Mouse (Mus musculus) embryonic facial prominence, embryonic 11.5 days (tissue): ENCODE data around the gene Rad51d. TPM values are rescaled to one million over a fixed set of nuclear protein-coding genes. Genes with fewer than 3 reads are reported as not detected.

Experiments
- ATAC-seq: fragments of 200-750 bp; cut with Nextera tagmentation; replicated peaks from 2 replicates; pipeline ENCODE4 v1.8.0; 2017; ENCODE audit warnings: low read depth; ENCODE audit not compliant: insufficient number of reproducible peaks, low FRiP score, low TSS enrichment
- DNase-seq: peaks from one replicate; pipeline ENCODE4 v3.0.0-alpha.2; 2015; ENCODE audit warnings: low spot score
- H3K27ac ChIP-seq: fragments of 300-500 bp; sonication (generic); replicated peaks from 2 replicates; pipeline ENCODE4 v1.5.1; 2014; ENCODE audit warnings: mild to moderate bottlenecking, low read depth, low read length, control low read depth
- H3K27me3 ChIP-seq: fragments of 300-500 bp; sonication (generic); 2 replicates; pipeline ENCODE4 v1.6.1; 2014; ENCODE audit warnings: mild to moderate bottlenecking, low read length, moderate library complexity, mixed read lengths; ENCODE audit not compliant: control insufficient read depth, insufficient read depth
- H3K36me3 ChIP-seq: fragments of 300-500 bp; sonication (generic); replicated peaks from 2 replicates; pipeline ENCODE4 v1.6.1; 2014; ENCODE audit warnings: low read depth, mild to moderate bottlenecking, low read length, moderate library complexity, mixed read lengths; ENCODE audit not compliant: control insufficient read depth, insufficient read depth
- H3K4me1 ChIP-seq: fragments of 300-500 bp; sonication (generic); 2 replicates; pipeline ENCODE4 v1.6.1; 2014; ENCODE audit warnings: low read length, mixed read lengths; ENCODE audit not compliant: control insufficient read depth, insufficient read depth
- H3K4me2 ChIP-seq: fragments of 300-500 bp; sonication (generic); 2 replicates; pipeline ENCODE4 v1.6.1; 2014; ENCODE audit warnings: low read depth, mild to moderate bottlenecking, control low read depth, low read length, moderate library complexity
- H3K4me3 ChIP-seq: fragments of 300-500 bp; sonication (generic); 2 replicates; pipeline ENCODE4 v1.5.1; 2014; ENCODE audit warnings: low read depth, low read length, control low read depth
- H3K9ac ChIP-seq: fragments of 300-500 bp; sonication (generic); replicated peaks from 2 replicates; pipeline ENCODE4 v1.6.1; 2014; ENCODE audit warnings: mild to moderate bottlenecking, control low read depth, low read length
- H3K9me3 ChIP-seq: fragments of 300-500 bp; sonication (generic); replicated peaks from 2 replicates; pipeline ENCODE4 v1.6.1; 2016; ENCODE audit warnings: mild to moderate bottlenecking, low read length, inconsistent platforms, mixed read lengths; ENCODE audit not compliant: control insufficient read depth
- WGBS: fragments of 180-500 bp; shearing (Covaris S2); extraction: QIAGEN DNeasy Blood & Tissue Kit; methylation state at CpG from one replicate; pipeline ENCODE4 v1.1.7; 2014; 5-methylcytosine and 5-hydroxymethylcytosine counted together
- polyA plus RNA-seq: library from polyadenylated mRNA; unstranded; fragments of >200 nt; fragmentation: Nextera tagmentation; extraction: Ambion mirVana; gene quantifications from 2 replicates; pipeline ENCODE4 v1.2.1, GENCODE M21; 2014

Rad51d gene
- polyA plus RNA-seq, 1 experiment from 2014 or later: 13.4 TPM

DNA sequence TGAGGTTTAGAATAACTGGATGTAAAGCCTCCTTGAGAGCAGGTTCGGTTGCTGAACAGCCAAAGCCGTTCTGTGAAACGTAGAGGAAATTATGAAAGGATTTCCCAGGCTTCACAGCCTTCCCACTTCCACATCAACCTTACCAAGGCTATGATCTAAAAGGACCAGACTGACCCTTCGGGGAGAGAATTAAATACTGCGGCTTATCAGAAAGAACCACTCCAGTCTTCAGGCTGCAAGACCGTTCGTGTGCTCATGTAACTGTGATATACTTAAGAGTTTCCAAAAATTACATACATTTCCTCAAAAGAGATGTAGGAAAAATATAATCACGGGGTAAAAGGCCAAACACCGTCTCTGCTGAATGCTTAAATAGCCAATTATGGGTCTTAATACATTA lies 27.8 kb downstream of the Rad51d start:
- no peak for DNase-seq
- H3K27me3 ChIP-seq: no peaks in the 10 kb centered on the region
- no peak overlapping the region for H3K4me2 ChIP-seq
- no peak overlapping the region for H3K9ac ChIP-seq
- ATAC-seq: no peak
- no peak overlapping the region for H3K4me3 ChIP-seq
- no peaks in the 10 kb centered on the region for H3K36me3 ChIP-seq
- H3K27ac ChIP-seq: no peak overlapping the region
- H3K4me1 ChIP-seq: no peaks in the 10 kb centered on the region
- no peaks in the 10 kb centered on the region for H3K9me3 ChIP-seq
- WGBS: 75% methylated on average over 9 of the region's 9 CpGs

DNA sequence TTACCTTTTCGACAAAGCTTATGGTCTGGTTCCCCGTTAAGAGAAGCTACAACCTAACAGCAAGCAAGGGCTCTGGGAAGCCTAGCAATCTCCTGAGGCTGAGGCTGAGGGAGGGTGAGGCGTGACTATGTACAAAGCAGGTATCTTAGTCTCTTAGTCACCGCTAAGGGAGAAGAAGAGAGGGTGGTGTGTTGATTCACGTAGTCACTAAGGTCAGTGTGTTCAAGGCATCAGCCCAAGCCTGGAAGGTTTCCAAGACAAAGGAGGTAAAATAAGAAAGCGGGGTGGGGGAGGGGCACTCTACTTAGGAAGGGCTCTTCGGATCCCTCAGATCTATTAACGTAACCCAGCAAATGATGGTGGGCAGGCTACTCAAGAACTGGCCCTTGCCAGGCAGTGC lies 28.9 kb downstream of the Rad51d start:
- H3K27me3 ChIP-seq: no peaks in the 10 kb centered on the region
- H3K4me1 ChIP-seq: no peaks in the 10 kb centered on the region
- no peaks in the 10 kb centered on the region for H3K9me3 ChIP-seq
- no peak overlapping the region for H3K4me2 ChIP-seq
- H3K36me3 ChIP-seq: no peaks in the 10 kb centered on the region
- no peak overlapping the region for H3K27ac ChIP-seq
- no peak for DNase-seq
- H3K9ac ChIP-seq: no peak overlapping the region
- WGBS: 64% methylated on average over 8 of the region's 8 CpGs
- no peak for ATAC-seq
- H3K4me3 ChIP-seq: no peak overlapping the region

DNA sequence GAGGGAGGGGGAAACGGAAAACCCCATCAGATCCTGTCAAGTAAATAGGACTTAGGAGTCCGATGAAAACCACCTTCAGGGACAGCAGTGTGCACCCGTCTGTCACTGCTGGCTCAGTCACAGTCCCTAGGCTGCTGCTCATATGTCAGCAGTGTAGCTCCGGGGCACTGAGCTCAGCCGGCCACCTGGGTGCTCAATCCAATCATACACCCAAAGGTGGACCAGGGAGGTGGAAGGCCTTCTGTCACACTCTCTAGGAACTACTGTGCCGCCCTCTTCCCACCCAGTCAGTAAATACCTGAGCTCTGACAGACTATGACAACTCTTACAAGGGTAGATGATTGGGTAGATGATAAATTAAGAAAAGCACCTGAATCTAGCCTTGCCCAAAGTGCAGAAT lies 29.7 kb downstream of the Rad51d start:
- no peaks in the 10 kb centered on the region for H3K36me3 ChIP-seq
- H3K4me1 ChIP-seq: no peaks in the 10 kb centered on the region
- H3K9ac ChIP-seq: no peak overlapping the region
- H3K27ac ChIP-seq: no peak overlapping the region
- H3K4me3 ChIP-seq: no peak overlapping the region
- 84% methylated on average over 6 of the region's 6 CpGs for WGBS
- ATAC-seq (no peak), DNase-seq (no peak)
- no peaks in the 10 kb centered on the region for H3K27me3 ChIP-seq
- no peaks in the 10 kb centered on the region for H3K9me3 ChIP-seq
- no peak overlapping the region for H3K4me2 ChIP-seq

DNA sequence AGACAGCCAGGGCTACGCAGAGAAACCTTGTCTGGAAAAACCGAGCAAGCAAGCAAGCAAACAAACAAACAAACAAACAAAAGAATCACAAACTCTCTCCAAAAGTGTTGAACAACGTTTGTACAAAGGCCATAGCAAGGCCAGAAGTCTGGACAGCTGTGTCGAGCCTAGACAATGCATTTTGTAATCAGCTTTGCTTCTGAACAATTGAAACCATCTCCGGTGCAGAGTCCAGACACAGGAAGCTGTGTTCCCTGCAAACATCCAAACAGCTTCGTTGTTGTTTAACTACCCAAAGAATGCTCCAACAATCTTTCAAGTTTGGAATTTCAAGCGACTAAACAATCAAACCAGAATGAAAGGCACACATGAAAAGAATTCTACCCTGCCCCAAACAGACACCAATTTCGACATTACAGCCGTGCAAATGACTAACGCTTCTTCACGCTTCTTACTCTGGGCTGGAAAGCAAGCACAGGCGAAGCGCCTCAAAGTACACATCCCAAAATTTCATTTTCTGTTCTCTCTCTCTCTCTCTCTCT lies 33.0 kb downstream of the Rad51d start:
- 81% methylated on average over 13 of the region's 13 CpGs for WGBS
- ATAC-seq (no peak), DNase-seq (no peak)
- H3K27me3 ChIP-seq: no peaks in the 10 kb centered on the region
- H3K4me2 ChIP-seq: no peak overlapping the region
- no peaks in the 10 kb centered on the region for H3K4me1 ChIP-seq
- no peak overlapping the region for H3K27ac ChIP-seq
- no peak overlapping the region for H3K4me3 ChIP-seq
- H3K9me3 ChIP-seq: no peaks in the 10 kb centered on the region
- no peaks in the 10 kb centered on the region for H3K36me3 ChIP-seq
- no peak overlapping the region for H3K9ac ChIP-seq

DNA sequence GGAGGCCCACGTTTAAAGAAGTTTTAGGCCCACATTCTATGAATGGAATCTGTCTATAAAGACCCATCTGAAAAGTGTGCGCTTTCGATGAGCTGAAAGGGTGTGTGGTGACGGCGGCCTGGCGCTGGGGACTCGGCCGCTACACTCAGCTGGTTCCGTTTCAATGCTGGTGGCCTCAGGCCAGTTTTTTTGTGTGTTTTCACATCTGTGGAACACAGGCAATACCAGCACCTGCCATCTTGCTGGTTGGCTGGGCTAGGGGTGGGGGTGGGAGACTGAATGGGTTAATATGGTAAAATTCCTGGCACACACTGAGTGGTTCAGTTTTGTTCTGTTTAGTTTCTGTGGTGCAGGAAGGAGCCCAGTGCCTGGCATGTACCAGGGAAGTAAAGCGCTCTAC lies 34.4 kb downstream of the Rad51d start:
- Histone ChIP-seq H3K9me3 (no peaks in the 10 kb centered on the region), H3K4me1 (no peaks in the 10 kb centered on the region), H3K4me2 (no peak overlapping the region), H3K9ac (no peak overlapping the region), H3K27me3 (no peaks in the 10 kb centered on the region), H3K4me3 (no peak overlapping the region), H3K36me3 (no peaks in the 10 kb centered on the region), H3K27ac (no peak overlapping the region)
- WGBS: 76% methylated on average over 10 of the region's 10 CpGs
- DNase-seq (no peak), ATAC-seq (no peak)

DNA sequence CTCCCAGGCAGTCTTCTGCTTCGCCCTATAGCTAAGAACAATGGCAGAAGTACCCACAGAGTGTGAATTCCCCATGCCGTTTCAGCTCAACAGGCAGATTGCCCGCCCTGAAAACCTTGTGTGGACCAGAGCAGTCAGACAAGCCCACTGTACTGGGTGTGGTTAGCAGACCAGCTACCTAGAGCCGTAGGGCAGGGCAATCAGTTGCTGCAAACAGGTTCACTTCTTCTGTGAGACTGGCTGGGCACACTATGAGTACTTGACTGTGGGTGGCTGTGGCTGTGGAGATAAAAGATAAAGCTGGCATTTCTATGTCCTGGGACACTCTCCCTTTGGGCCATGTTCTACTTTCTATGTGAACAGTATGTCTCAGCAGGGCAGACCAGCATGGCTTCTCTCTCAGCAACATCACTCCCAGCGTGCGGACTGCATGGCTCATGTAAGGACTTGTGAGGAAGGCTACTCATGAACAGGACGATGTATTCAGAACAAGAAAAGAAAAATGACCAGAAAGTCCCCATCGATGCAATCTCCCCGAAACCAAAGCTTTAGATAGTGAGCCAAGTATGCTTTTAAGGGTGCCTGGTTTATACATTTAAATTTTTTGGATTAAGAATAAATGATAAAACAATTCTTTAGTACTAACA lies 35.0 kb downstream of the Rad51d start:
- DNase-seq: no peak
- H3K4me1 ChIP-seq: no peaks in the 10 kb centered on the region
- no peak overlapping the region for H3K4me2 ChIP-seq
- no peak overlapping the region for H3K27ac ChIP-seq
- WGBS: 86% methylated on average over 9 of the region's 9 CpGs
- no peaks in the 10 kb centered on the region for H3K27me3 ChIP-seq
- no peak for ATAC-seq
- no peak overlapping the region for H3K4me3 ChIP-seq
- no peaks in the 10 kb centered on the region for H3K36me3 ChIP-seq
- H3K9me3 ChIP-seq: no peaks in the 10 kb centered on the region
- no peak overlapping the region for H3K9ac ChIP-seq

DNA sequence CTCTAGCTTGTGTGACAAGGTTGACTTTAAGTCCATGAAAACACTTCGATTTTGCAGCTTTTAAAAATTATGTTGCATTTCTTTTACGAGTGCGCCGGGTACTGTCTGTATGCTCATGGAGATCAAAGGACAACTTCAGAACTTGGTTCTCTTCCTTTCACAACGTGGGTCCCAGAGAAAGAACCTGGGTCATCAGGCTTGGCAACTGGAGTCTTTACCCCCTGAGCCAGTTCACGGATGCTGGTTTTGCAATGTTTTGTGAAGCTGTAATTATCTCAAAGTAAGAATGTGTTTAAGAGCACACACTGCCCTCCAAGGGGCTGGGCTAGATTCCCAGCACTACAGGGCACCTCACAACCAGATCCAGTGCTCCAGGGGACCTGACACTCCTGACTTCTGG lies 36.3 kb downstream of the Rad51d start:
- Histone ChIP-seq H3K4me1 (no peaks in the 10 kb centered on the region), H3K27ac (no peak overlapping the region), H3K9ac (no peak overlapping the region), H3K36me3 (no peaks in the 10 kb centered on the region), H3K4me3 (no peak overlapping the region), H3K9me3 (no peaks in the 10 kb centered on the region), H3K27me3 (no peaks in the 10 kb centered on the region), H3K4me2 (no peak overlapping the region)
- no peak for ATAC-seq
- DNase-seq: no peak
- WGBS: 81% methylated on average over 6 of the region's 6 CpGs

DNA sequence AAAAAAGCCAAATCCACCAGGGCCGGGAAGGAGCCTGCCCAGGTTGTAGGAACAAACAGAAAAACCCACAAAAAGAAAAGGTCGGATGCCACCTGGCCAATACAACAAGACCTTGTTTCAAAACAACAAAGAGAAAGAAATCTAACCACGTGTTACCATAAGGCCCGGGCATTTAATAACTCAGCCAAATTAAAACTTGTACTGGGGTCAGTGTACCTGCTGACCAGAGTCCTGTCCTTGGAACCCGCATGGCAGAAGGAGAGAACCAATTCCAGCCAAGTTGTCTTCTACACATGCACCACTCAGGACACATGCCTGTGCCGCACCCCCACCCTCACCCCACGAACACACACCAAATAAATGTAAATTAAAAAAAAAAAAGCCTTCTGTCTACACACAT lies 37.5 kb downstream of the Rad51d start:
- Histone ChIP-seq H3K27me3 (no peaks in the 10 kb centered on the region), H3K4me2 (no peak overlapping the region), H3K9me3 (no peaks in the 10 kb centered on the region), H3K4me3 (no peak overlapping the region), H3K27ac (no peak overlapping the region), H3K36me3 (no peaks in the 10 kb centered on the region), H3K9ac (no peak overlapping the region), H3K4me1 (no peaks in the 10 kb centered on the region)
- WGBS: 88% methylated on average over 7 of the region's 7 CpGs
- DNase-seq (no peak), ATAC-seq (no peak)
